Mouse (Mus musculus) embryonic facial prominence, embryonic 10.5 days (tissue): ENCODE measurements at regions not wholly inside any gene's neighbourhood (a gene's known extent, or its start where the extent isn't known, plus 50 kb on each side); places are given as distances from the start of the nearest gene placed in this dataset.
A peak's percentile ranks its signal among the peaks of the same experiment; 100 is the strongest.

ENCODE experiments used
- DNase-seq: peaks from one replicate; pipeline ENCODE4 v3.0.0-alpha.2; 2017; ENCODE audit warnings: low spot score
- H3K27ac ChIP-seq: fragments of 300-500 bp; sonication (generic); replicated peaks from 2 replicates; pipeline ENCODE4 v1.5.1; 2016; ENCODE audit warnings: mild to moderate bottlenecking
- H3K27me3 ChIP-seq: fragments of 300-500 bp; sonication (generic); replicated peaks from 2 replicates; pipeline ENCODE4 v1.6.1; 2016; ENCODE audit warnings: low read depth, mild to moderate bottlenecking; ENCODE audit not compliant: poor library complexity, severe bottlenecking
- H3K36me3 ChIP-seq: fragments of 300-500 bp; sonication (generic); replicated peaks from 2 replicates; pipeline ENCODE4 v1.6.1; 2016; ENCODE audit warnings: mild to moderate bottlenecking, moderate library complexity
- H3K4me1 ChIP-seq: fragments of 300-500 bp; sonication (generic); 2 replicates; pipeline ENCODE4 v1.6.1; 2016
- H3K4me3 ChIP-seq: fragments of 300-500 bp; sonication (generic); 2 replicates; pipeline ENCODE4 v1.5.1; 2016; ENCODE audit warnings: mild to moderate bottlenecking, moderate library complexity
- H3K9me3 ChIP-seq: fragments of 300-500 bp; sonication (generic); 2 replicates; pipeline ENCODE4 v1.6.1; 2016; ENCODE audit warnings: mild to moderate bottlenecking
- whole genome bisulfite sequencing: fragments of 180-500 bp; shearing (Covaris S2); methylation state at CpG from one replicate; pipeline ENCODE4 v1.1.7; 2016; 5-methylcytosine and 5-hydroxymethylcytosine counted together

DNA sequence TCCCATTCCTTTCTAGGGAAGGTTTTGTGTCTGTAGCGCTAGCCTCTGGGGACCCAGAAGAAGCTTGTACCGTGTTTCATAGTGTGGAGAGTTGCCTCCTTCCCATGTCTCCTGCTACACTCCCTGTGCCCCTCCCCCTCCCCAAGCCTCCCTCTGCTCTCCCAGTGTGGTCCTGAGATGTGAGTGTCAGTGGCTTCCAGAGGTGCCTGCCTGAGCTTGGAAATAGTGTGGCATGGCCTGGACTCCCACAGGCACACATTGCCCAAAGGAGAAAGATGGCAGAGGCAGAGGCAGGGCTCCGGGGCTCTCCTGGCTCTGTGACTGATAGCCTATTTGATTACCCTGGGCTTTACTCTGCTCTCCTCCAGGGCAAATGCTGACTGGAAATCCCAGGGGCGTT is 110.0 kb upstream of the Ret start:
- Histone ChIP-seq H3K9me3 (no peaks in the 10 kb centered on the region), H3K4me3 (no peak overlapping the region), H3K27me3 (0 out of 2 replicates have a peak, but pooled peaks cover 6% of the 10 kb centered on the region), H3K36me3 (no peaks in the 10 kb centered on the region), H3K27ac (no peak overlapping the region), H3K4me1 (peaks cover 19% of the 10 kb centered on the region)
- DNase-seq: no peak
- WGBS: 39% methylated on average over 4 of the region's 4 CpGs

DNA sequence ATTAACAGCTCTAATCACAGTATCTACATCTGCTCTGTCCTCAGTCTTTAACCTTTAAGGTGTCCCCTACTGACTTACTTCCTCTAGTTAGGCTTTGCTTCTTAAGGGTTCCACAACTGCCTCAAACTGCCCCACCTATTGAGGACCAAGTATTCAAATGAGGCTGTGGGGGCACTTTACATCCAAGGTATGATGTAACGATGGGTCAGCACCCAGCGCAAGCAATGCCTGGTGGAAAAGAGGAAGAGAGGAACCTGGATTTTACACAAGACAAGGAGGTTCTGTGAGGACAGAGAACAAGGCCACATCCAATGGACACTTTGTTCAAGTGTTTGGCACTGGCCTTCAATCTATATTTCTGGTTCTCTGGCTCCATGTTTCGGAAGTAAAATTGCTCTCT is 107.7 kb upstream of the Ret start:
- DNase-seq: no peak
- peaks cover 41% of the 10 kb centered on the region for H3K4me1 ChIP-seq
- no peak overlapping the region for H3K27ac ChIP-seq
- 92% methylated on average over 3 of the region's 3 CpGs for WGBS
- H3K27me3 ChIP-seq: 0 out of 2 replicates have a peak, but pooled peaks cover 6% of the 10 kb centered on the region
- no peak overlapping the region for H3K4me3 ChIP-seq
- no peaks in the 10 kb centered on the region for H3K9me3 ChIP-seq
- H3K36me3 ChIP-seq: no peaks in the 10 kb centered on the region

DNA sequence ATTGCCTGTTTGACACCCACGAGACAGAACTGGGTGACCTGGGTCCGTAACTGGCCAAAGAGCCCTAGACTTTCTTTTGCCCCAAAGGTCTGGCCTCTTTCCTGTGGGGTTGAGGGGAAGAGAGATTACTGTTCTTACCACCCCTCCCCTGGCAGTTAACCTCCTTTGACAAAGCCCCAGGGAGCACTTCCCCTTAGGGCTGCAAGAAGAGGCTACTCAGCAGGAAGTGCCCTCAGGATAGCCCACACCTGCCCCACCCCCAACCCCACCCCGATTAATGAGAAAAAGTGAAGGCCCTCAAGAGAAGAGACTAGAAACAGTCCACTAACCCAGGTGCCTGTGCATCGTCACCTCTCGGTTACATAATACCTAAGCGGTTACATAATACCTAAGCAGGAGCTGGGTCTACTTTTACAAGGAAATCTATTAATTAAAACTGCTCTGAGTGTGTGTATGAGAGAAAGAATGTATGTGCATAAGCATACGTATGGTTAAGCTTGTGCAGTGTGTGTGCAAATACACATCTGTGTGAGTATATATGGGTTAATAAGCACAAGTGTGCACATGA is 105.3 kb upstream of the Ret start:
- no peak for DNase-seq
- Histone ChIP-seq H3K4me3 (no peak overlapping the region), H3K36me3 (no peaks in the 10 kb centered on the region), H3K9me3 (no peaks in the 10 kb centered on the region), H3K4me1 (peaks cover 41% of the 10 kb centered on the region), H3K27me3 (0 out of 2 replicates have a peak, but pooled peaks cover 6% of the 10 kb centered on the region), H3K27ac (0 out of 2 replicates have a peak overlapping the region, but pooled peaks have one; percentile 40)
- WGBS: 45% methylated on average over 7 of the region's 7 CpGs

DNA sequence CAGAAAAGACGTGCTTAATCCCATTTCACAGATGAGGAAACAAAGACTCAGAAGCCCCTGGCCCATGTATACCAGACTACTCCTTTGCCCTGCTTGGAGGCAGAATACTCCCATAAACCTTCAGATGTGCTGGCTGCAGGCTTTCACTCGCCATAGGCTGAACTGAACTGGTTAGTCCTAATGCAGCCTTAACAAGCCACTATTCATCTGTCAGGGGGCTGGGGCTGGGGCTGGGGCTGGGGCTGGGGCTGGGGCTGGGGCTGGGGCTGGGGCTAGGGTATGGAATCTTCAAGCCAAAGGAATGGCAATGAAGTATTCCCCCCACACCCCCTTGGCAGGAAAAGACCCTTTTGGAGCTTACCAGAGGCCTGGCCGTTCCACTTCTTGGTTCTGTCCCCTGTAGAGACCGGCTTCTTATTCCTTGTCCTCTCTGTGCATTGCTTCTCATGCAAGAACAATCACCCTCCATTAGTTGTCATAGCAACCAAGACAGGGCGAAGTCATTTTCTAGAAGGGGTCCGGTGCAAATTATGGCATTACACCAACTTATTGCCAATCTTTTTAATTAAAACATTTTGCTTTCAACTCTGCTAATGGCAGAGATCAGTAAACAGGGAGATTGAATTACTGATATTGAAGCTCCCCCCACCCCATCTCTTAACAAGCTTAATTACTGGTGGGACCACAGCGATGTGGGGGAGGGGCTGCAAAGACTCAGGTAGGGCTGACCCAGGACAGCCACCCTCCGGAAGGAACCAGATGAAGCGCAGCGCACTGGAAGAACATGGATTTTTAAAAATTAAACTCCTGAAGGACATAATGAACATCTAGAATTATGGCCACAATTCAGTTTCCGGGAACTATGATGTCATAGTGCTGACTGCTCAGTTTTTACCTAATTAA is 104.6 kb upstream of the Ret start:
- DNase-seq: peak; percentile 25
- peaks cover 33% of the 10 kb centered on the region for H3K4me1 ChIP-seq
- 45% methylated on average over 11 of the region's 11 CpGs for WGBS

DNA sequence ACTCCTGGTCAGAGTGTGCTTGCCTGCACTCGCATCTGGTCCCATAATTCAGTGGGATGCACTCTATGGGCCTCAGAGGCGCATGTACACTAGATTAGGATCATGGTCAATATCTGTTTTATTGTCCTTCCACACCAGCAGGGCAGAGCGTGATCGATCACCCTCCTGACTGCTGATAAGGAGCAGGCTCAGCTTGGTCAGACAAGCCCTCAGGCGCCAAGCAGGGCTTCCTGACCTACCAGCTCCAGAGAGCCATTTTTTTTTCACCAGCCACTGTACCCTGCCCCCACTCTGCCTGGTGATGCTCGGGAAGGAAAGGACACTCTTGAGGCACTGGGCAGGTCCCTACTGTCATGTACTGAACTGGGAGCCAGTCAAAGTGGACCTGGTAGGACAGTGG is 103.3 kb upstream of the Ret start:
- H3K4me3 ChIP-seq: no peak overlapping the region
- no peak overlapping the region for H3K27ac ChIP-seq
- no peaks in the 10 kb centered on the region for H3K9me3 ChIP-seq
- DNase-seq: no peak
- H3K4me1 ChIP-seq: peaks cover 30% of the 10 kb centered on the region
- 67% methylated on average over 6 of the region's 6 CpGs for WGBS
- no peaks in the 10 kb centered on the region for H3K27me3 ChIP-seq
- H3K36me3 ChIP-seq: no peaks in the 10 kb centered on the region

More for the DNA sequence above, 104.6 kb upstream of the Ret start:
- no peaks in the 10 kb centered on the region for H3K36me3 ChIP-seq
- H3K4me3 ChIP-seq: peak overlapping the region; percentile 3; the same call in 1 of the 2 replicates
- peak overlapping the region; percentile 40 for H3K27ac ChIP-seq
- 0 out of 2 replicates have a peak, but pooled peaks cover 3% of the 10 kb centered on the region for H3K27me3 ChIP-seq
- H3K9me3 ChIP-seq: no peaks in the 10 kb centered on the region

DNA sequence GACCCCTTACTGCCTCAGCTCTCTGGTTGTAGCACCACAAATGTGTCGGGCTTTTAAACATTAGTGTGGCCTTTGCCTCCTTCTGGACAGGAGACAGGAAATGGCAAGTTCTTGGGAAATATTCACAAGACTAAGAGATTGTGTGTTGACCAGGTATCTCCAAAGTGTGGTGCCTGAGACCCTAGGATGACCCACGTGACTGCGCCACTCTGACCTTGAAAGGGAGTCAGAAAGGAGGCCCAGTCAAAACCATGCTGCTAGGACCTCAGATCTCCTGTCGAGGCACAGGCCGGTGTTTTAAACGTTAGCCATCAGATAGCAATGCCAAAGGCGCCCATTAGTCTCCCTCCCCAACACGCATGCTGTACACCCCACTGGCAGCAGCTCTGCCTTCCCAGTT is 100.1 kb upstream of the Ret start:
- Histone ChIP-seq H3K36me3 (no peaks in the 10 kb centered on the region), H3K4me1 (peaks cover 23% of the 10 kb centered on the region), H3K9me3 (no peaks in the 10 kb centered on the region), H3K4me3 (no peak overlapping the region), H3K27ac (no peak overlapping the region), H3K27me3 (no peaks in the 10 kb centered on the region)
- no peak for DNase-seq
- WGBS: 92% methylated on average over 8 of the region's 8 CpGs

DNA sequence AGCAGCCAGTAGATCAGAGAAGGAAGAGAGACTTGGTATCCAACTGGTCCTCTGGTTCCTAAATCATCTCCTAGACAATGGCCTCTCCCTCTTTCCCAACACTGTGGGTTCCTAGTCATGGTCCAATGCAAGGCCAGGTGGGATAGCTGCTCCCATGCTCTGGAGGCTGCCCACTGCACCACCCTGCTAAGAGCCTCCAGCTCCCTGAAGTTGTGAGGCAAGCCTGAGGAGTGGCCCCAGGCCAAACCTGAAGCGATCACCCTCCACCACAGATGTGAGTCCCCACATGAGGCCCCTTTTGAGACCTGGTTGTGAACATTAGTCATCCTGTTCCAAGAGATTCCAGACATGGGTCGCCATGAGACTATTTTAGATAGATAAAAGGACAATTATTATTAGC is 96.5 kb upstream of the Ret start:
- Histone ChIP-seq H3K27me3 (no peaks in the 10 kb centered on the region), H3K9me3 (no peaks in the 10 kb centered on the region), H3K36me3 (no peaks in the 10 kb centered on the region), H3K4me3 (no peak overlapping the region), H3K27ac (no peak overlapping the region), H3K4me1 (no peaks in the 10 kb centered on the region)
- 85% methylated on average over 2 of the region's 2 CpGs for WGBS
- no peak for DNase-seq

DNA sequence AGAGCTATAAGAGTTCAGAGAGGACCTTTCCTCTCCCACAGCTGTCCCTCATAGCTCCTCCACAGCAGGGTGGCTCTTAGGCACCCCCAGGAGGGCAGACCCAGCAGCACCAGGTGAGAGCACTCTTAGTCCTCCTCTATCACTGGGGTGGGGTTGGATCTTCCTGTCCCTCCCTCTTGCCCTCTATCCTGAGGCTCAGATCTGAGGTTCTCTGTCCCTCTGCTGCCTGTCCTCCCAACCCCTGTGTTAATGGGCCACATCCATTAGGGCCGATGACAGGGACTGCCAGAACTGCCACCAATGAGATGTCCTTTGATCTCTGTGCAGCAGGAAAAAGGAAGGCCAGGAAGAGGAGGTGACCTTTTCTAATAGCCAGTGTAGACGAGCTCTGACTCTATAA is 95.4 kb upstream of the Ret start:
- no peaks in the 10 kb centered on the region for H3K9me3 ChIP-seq
- H3K27ac ChIP-seq: no peak overlapping the region
- no peaks in the 10 kb centered on the region for H3K27me3 ChIP-seq
- H3K4me1 ChIP-seq: no peaks in the 10 kb centered on the region
- WGBS: 47% methylated on average over 2 of the region's 2 CpGs
- H3K4me3 ChIP-seq: no peak overlapping the region
- DNase-seq: no peak
- H3K36me3 ChIP-seq: no peaks in the 10 kb centered on the region

DNA sequence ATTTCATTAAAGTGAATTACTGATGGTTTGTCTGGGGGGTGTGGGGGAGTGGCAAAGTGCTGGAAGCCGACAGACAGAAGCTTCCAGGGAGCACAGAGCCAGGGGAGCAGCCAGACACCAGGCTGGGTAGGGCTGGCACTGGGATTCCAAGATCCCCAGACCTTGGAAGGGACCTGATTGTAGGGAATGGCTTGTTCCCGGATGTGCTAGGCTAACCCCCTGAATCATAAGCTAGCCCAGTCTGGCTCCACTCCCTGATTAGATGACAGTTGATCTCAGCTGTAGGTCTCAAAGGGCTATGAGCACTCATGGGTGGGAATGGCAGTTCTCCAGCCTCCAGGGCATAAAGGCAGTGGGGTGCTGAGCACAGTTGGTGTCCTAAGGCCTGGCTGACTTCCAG is 94.8 kb upstream of the Ret start:
- WGBS: 69% methylated on average over 2 of the region's 2 CpGs
- no peak for DNase-seq

DNA sequence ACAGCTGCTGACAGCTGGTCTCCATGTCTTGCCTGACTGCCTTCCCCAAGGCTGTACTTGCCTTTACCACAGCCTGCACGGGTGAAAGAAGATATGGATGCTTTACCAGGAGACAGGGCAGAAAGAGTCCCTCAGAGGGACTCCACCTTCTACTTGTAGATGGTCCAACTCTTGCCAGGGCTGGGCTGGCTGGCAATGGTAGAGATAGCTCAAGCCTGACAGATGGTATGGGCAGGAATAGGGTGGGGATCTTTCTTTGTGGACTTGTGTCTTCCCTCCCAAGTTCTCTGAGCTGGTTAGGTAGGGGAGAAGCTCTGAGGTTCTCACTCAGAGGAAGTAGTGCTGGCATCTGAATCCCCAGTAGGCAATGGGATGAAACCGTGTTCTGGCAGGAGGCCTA is 93.9 kb upstream of the Ret start:
- Histone ChIP-seq H3K9me3 (no peaks in the 10 kb centered on the region), H3K4me1 (no peaks in the 10 kb centered on the region), H3K27me3 (no peaks in the 10 kb centered on the region), H3K4me3 (no peak overlapping the region), H3K27ac (no peak overlapping the region), H3K36me3 (no peaks in the 10 kb centered on the region)
- no peak for DNase-seq
- WGBS: 85% methylated on average over 2 of the region's 2 CpGs

More for the DNA sequence above, 94.8 kb upstream of the Ret start:
- H3K9me3 ChIP-seq: no peaks in the 10 kb centered on the region
- H3K27ac ChIP-seq: no peak overlapping the region
- no peaks in the 10 kb centered on the region for H3K4me1 ChIP-seq
- no peaks in the 10 kb centered on the region for H3K36me3 ChIP-seq
- H3K4me3 ChIP-seq: no peak overlapping the region
- H3K27me3 ChIP-seq: no peaks in the 10 kb centered on the region

DNA sequence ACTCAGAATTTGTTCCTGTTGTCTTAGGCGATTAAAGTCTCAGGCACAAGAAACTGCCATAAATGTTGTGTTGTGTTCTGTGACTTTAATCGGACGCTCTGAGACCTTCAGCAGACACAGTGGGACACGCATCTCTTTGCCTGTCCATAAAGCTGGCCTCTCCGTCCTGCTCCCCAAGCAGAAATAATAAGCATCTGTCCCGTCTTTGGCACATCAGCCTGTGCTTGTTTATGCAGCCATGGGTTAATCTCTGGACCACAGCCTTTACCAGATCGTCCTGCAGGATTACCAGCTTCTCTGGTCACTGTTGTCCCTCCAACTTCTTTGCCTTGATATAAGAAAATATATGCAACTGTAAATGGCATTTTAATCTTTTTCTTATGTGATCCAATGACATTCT is 87.7 kb upstream of the Ret start:
- WGBS: 80% methylated on average over 7 of the region's 7 CpGs
- no peak overlapping the region for H3K4me3 ChIP-seq
- H3K27ac ChIP-seq: no peak overlapping the region
- H3K36me3 ChIP-seq: no peaks in the 10 kb centered on the region
- no peaks in the 10 kb centered on the region for H3K9me3 ChIP-seq
- no peaks in the 10 kb centered on the region for H3K27me3 ChIP-seq
- H3K4me1 ChIP-seq: no peaks in the 10 kb centered on the region
- DNase-seq: no peak

DNA sequence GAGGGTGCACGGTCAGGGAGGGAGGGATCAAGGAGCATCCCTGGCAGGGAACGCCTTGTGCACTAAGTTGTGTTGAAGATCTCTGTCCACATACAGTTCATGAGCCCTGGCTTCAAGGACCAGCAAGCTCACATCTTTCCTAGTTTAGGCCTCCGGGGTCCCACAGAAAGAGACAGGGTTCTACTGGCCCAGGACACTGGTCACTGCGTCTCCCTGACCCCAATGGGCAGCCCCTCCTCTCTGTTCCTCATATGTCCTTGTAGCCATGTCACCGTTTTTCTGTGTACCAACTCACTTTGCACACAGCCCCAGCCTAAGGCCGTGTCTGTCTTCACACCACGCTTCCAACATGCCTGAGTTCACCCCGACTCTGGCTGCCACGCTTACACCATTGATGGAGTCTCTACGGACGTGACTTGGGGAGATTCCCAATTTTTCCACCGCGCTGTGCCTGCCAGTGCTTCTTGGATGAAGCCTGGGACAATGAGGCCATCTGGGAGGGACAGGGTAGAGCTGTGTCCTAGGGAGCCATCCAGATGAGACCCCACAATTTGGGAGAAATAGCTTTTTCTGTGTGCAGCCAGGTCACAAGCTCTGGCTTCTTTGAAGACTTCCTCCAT is 86.5 kb upstream of the Ret start:
- Histone ChIP-seq H3K36me3 (no peaks in the 10 kb centered on the region), H3K27me3 (no peaks in the 10 kb centered on the region), H3K27ac (no peak overlapping the region), H3K4me1 (no peaks in the 10 kb centered on the region), H3K9me3 (no peaks in the 10 kb centered on the region), H3K4me3 (no peak overlapping the region)
- WGBS: 90% methylated on average over 13 of the region's 13 CpGs
- DNase-seq: no peak

DNA sequence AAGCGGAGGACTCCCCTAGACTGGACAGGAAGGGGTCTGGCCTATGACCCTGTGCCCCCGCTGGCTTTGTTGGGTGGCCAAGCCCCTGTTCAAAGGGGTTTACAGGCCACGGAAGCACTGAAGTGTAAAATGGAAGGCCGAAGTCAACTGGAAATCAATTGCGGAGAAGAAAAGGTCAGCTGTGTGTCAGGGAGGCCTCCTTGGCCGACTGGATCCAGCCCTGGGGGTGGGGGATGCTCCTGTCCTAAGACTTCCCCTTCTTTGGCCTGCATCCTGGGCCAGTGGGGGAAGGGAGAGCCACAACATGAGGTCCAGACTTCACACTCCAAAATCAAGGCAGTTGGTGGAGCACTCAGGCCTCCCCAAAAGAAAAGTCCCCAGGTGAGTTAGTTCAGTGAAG is 66.4 kb upstream of the Ret start:
- Histone ChIP-seq H3K27me3 (no peaks in the 10 kb centered on the region), H3K4me1 (peaks cover 13% of the 10 kb centered on the region), H3K4me3 (no peak overlapping the region), H3K36me3 (no peaks in the 10 kb centered on the region), H3K27ac (no peak overlapping the region), H3K9me3 (no peaks in the 10 kb centered on the region)
- peak; percentile 19 for DNase-seq
- WGBS: 11% methylated on average over 6 of the region's 6 CpGs
